Mouse (Mus musculus) naive thymus-derived CD4-positive, alpha-beta T cell, adult 5 months (primary cell): ENCODE measurements around the gene Pms2. TPM values are rescaled to one million over a fixed set of nuclear protein-coding genes. Genes with fewer than 3 reads are reported as not detected.

Source experiments
- polyA plus RNA-seq: library from polyadenylated mRNA; unstranded; fragments of 100-300 nt; shearing (Covaris generic); gene quantifications from one replicate; pipeline ENCODE4 v1.2.1, GENCODE M21; 2017

Gene Pms2
- 40.3 TPM for polyA plus RNA-seq

GRCm38 (mm10) chr5:143909417-143910400 lies at the start of gene Pms2, which contains the start of gene Aimp2:
TSS of gene Pms2 (plus strand) at chr5:143909964.
TSS of gene Aimp2 (minus strand) at chr5:143909847.

DNA sequence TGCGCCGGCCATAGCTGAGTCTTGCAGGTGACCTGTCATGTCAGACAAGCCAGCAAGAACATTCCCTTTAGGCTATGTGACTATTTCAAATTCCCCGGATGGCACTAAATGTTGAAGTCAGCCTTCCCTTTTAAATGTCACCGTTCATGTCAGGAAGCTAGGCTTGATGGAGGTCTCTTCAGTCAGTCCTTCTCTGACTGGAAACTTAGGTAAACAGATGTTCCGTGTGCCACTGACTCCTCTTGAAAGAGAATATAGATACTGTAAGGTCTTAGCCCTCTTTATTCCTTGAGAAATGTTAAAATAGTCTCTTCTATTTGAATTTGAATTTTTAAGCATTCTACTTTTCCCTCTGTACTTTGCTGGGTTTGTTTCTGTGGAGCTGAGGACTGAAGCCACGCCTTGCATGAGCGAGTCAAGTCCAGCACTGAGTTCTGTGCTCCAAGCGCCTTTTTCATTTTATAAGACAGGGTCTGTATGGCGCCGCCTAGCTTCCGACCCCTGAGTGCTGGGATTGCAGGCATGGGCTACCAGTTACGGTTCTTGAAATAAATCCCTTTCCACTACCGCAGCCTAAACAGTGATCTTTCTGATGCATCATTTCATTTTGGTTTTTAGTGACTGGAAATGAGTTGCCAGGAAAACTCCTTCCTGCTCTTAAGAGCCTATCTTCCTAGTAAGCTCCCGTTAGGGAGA lies 12.0 kb upstream of the Pms2 start, which contains the start of gene Ankrd61:
TSS of gene Ankrd61 (minus strand) at position 51 of the 696 bp plus-strand sequence.

DNA sequence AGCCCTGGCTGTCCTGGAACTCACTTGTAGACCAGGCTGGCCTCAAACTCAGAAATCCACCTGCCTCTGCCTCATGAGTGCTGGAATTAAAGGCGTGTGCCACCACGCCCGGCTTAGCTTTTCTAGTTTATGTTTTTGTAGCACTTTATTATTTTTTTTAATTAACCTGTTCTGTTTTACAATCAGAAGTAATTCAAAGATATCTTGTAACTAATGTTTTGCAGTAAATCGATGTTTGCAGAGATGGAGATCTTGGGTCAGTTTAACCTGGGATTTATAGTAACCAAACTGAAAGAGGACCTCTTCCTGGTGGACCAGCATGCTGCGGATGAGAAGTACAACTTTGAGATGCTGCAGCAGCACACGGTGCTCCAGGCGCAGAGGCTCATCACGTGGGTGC lies 18.1 kb downstream of the Pms2 start, which contains the start of gene Gm42421:
TSS of gene Gm42421 (plus strand) at position 301 of the 400 bp plus-strand sequence.

DNA sequence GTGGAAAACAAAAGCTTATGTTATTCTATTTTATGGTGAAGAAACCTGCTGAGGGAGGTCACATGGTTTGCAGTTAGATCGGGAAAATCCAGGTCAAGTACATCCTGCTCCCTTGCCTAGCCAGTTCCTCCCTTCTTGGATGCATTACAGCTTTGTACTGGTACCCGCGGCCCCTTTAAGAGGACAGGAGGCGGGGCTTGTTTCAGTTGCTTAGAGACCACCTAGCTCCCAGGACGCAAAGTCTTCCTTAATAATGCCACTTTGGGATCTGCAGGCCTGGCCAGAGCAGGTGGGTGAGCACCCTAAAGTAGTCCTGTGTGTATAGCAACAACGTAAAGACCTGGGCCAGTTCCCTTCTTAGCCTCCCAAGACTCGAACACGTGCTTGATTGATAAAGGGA lies 23.1 kb downstream of the Pms2 start, which contains the start of gene Rsph10b:
TSS of gene Rsph10b (plus strand) at position 205 of the 400 bp plus-strand sequence.

Other genes starting within 250 kb of the Pms2 start
- 27.8 TPM for gene Usp42, start 177.7 kb upstream of the Pms2 start, polyA plus RNA-seq
- gene Eif2ak1, start 92.2 kb upstream of the Pms2 start, polyA plus RNA-seq = 50.1 TPM
- 0.27 TPM for gene Ankrd61, start 12.3 kb upstream of the Pms2 start, polyA plus RNA-seq
- 47.3 TPM for gene Aimp2, start 117 bp upstream of the Pms2 start, polyA plus RNA-seq
- 1.4 TPM for gene Gm42421, start 18.2 kb downstream of the Pms2 start, polyA plus RNA-seq
- gene Rsph10b, start 23.1 kb downstream of the Pms2 start, polyA plus RNA-seq = 0.50 TPM
- 53.8 TPM for gene Ccz1, start 104.9 kb downstream of the Pms2 start, polyA plus RNA-seq
- not detected for gene Ocm, start 116.7 kb downstream of the Pms2 start, polyA plus RNA-seq
- 20.5 TPM for gene Lmtk2, start 190.5 kb downstream of the Pms2 start, polyA plus RNA-seq